Mouse (Mus musculus) cerebellum, adult 11 months (tissue): Measurements from ENCODE around the gene Epha4.

Experiments
- DNase-seq: peaks from one replicate; pipeline ENCODE4 v3.0.0; 2022

Gene Epha4

DNA sequence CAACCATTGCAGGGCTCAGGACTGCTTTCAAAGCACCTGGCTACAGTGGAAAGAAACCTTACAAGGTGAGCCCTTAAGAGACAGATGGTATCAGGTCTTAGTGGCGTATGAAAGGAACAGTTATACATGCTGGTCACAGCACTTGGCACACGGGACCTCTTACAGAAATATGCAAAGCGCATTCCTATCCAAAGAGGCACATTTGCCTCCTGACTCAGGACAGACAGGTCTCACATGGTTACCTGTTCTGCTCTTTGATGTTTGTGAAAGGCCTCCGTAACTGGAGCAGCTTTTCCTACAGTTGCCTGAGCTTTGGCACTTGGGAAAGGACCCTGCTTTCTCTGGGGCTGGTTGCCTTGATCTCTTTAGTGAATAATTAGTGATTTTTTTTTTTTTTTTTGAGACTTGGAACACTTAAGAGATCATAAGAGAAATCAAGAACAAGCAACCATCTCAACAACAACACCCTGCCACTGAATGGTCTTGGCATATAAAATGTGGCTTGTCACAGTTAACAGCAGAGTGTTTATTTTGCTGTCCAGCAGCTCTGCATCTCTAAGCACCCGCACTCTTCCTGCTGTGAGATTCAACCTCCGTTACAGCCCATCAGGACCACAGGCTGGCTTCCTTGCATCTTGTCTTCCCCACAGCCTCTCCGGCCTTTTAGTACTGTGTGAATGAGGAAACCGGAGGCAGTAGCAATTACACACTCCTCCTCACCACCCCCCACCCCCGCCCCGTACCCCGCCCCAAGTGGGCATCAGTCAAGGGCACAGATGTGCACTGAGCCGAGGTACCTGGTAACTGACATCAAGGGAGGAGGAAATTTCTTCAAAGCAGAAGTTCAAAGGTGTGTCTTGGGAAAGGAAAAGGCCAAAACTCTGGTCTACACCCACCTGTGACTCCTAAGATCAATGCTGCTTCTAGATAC, 41.2 kb downstream of the Epha4 start:
- DNase-seq, result no peak

- DNase-seq, result no peak
Measured at GRCm38 (mm10) chr1:77472566-77472965, 42.3 kb downstream of the Epha4 start.

- DNase-seq, result no peak
Measured at GRCm38 (mm10) chr1:77471447-77471846, 43.4 kb downstream of the Epha4 start.

GRCm38 (mm10) chr1:77471037-77471436, 43.9 kb downstream of the Epha4 start:
- DNase-seq, result no peak

GRCm38 (mm10) chr1:77468717-77469314, 46.1 kb downstream of the Epha4 start:
- no peak for DNase-seq

- DNase-seq, result no peak
Measured at GRCm38 (mm10) chr1:77465524-77465923, 49.4 kb downstream of the Epha4 start.

GRCm38 (mm10) chr1:77464108-77464507, 50.8 kb downstream of the Epha4 start:
- no peak for DNase-seq

DNA sequence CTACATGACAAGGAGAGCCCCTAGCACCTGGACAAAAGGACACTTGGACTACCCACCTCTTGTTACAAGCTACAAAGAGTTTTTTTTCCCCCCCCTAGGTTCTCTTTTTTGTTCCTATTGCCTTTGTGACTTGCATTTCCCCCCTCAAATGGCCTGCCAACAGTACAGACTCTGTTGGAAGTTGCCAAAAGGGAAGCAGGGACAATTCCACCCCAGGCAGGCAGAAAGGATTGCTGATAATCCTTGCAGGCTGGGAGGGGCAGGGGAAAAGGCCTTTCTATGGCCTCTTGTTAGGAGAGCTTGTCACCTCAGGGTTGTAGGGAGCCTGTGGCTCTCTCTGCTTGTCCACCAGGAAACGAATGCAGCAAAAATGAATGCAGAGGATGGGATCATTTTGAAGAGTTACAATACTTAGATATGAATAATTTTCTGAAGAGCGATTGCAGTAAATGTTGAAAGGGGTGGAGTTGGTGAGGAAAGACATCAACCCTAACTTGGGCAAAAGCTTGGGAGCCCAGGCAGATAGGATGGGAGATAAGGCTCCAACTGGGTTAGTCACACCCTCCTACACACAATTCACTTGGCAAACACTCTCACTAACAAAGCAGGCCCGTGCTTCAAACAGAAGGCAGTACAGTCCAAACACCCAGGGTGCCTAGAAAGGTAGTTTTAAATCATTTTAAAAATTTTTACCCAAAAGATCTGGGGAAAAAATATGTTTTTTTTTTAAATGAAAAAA, 52.8 kb downstream of the Epha4 start:
- no peak for DNase-seq

GRCm38 (mm10) chr1:77460831-77461629, 53.9 kb downstream of the Epha4 start:
- DNase-seq, result no peak

DNA sequence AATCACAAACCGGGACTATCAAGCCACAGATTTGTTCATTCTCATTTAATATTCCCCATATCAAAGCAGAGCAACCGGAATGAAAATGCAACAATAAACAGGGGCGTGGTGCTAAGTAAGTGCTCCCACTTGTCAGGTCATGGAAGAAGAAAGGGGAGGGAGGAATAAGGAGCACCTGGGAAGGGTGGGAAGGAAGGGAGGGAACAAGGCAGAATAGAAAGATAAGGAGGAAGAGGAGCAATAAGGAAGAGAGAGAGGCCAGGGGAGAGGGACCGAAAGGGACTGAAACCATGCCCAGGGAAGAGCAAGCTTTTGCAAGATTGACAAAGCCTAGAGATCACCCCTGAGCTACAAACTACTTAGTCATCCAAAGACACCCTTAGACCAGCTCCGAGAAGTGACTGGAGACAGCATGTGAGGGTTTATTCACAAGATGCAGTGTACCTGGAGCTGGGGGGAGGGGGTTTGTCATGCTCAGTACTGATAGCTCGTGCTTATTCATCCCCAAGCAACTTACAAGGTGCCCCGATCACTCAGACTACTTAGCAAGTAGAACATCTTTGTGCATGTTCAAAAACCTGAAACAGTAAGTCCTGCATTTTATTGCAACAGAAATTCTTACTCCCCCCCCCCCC, 56.0 kb downstream of the Epha4 start:
- no peak for DNase-seq

- no peak for DNase-seq
Measured at GRCm38 (mm10) chr1:77457446-77457800, 57.5 kb downstream of the Epha4 start.

- DNase-seq, result no peak
Measured at GRCm38 (mm10) chr1:77456695-77457445, 58.0 kb downstream of the Epha4 start.

GRCm38 (mm10) chr1:77453811-77454210, 61.1 kb downstream of the Epha4 start:
- DNase-seq, result no peak

GRCm38 (mm10) chr1:77452721-77453120, 62.2 kb downstream of the Epha4 start:
- DNase-seq, result no peak

DNA sequence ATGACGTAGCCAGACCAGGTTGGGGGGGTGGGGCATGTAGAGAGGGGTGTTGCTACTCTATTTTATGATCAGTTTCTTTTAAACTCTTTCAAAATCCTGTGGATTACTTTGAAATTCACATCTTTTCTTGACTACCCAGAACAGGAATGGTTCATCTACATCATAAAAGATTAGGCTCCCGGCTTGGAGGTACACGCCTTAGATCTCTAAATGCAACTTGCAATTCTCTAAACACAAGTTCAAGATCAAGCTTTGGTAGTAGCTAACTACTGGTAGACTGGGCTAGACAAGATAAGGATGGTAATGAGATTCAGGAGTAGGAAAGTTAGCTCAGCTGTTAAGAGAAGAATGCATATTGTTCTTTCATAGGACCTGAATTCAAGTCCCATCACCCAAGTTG, 63.3 kb downstream of the Epha4 start:
- DNase-seq, result no peak

DNA sequence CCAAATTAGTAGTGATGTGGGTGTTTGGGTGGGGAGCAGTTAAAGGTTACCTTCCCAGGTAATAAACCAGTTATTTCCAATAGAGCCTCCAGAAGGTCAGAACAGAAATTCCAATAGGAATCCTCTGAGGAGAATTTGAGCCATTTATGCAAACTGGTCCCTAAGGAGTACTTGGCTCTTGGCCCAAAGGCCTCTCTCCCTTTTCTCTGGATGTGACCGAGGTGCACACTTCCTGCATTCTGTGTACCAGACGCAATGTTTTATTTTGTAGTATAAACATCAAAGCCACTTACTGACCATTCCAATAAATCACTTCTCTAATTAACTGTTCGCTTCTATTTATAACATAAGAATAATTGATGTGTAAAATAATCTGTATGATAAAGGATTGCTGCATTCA, 64.7 kb downstream of the Epha4 start:
- no peak for DNase-seq

- DNase-seq, result no peak
Measured at GRCm38 (mm10) chr1:77447061-77447614, 67.8 kb downstream of the Epha4 start.

- DNase-seq, result no peak
Measured at GRCm38 (mm10) chr1:77446438-77446837, 68.5 kb downstream of the Epha4 start.

DNA sequence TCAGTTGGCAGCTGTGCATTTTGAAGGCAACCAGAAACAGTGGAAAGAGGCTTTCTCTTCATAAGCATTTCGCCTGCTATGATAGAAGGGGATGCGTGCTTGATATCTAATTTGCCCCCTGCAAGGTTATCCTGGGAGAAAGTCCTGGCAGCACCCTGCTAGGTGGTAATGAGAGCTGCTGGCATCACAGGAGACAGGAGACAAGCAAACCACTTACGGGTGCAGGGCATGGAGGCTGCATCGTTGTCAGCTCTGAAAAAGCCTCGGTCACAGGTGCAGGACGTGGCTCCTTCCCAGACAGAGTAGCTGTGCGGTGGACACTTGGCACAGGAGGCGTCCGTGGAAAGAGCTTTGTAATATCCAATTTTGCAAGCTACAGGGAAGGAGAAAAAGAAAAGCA, 70.2 kb downstream of the Epha4 start:
- no peak for DNase-seq

DNA sequence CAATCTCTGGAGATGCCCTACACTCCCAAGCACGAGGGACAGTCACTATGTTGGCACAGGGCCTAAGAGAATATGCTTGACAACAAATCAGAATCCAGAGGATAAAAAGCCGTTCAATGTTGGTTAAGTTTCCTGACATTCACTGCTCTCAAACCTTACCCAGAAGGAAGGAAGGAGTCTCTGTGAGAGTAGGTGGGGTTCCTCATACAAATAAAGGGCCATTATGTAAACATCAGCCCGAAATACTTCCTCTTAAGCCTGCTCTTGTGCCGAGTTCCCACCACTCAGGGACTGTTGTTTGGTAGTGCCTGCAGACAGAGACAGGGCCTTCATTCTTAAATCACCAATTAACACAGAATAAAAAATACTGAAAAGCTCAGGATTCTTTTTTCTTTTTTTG, 72.9 kb downstream of the Epha4 start:
- no peak for DNase-seq

- no peak for DNase-seq
Measured at GRCm38 (mm10) chr1:77441401-77441800, 73.5 kb downstream of the Epha4 start.
